Mouse (Mus musculus) mature B cell (primary cell): ENCODE results near the gene Gm5485.

Experiments used
- in situ Hi-C: fragments of 300-500 bp; cut with MboI; formaldehyde crosslinking; loops from 2 replicates; pipeline ENCODE4 v1.14.3; 2019

The Gm5485 gene

DNA sequence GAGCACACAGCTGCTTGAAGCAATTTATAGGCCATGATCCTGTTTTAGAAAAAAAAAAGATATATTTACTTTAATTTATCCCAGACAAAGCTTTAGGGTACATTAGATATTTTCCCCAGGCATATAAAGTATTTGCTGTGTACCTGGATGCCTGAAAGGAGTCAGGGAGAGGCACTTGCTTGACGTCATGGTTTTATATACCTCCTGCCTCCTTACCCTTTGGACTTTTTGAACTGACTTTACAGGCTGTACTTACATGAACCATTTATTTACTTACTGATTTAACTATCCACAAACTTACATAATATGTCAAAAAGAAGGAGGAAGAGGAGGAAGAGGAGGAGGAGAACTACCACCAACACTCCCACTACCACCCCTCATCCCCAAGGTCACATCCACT is at the start of gene Gm5485:
Gene Gm5485, minus strand, starts transcription at position 171 of the 400 bp plus-strand sequence.
- in situ Hi-C loops, result no loop called here

- in situ Hi-C loops, result no loop called here
Observed at GRCm38 (mm10) chr16:48453264-48453663, 41.0 kb upstream of the Gm5485 start.

DNA sequence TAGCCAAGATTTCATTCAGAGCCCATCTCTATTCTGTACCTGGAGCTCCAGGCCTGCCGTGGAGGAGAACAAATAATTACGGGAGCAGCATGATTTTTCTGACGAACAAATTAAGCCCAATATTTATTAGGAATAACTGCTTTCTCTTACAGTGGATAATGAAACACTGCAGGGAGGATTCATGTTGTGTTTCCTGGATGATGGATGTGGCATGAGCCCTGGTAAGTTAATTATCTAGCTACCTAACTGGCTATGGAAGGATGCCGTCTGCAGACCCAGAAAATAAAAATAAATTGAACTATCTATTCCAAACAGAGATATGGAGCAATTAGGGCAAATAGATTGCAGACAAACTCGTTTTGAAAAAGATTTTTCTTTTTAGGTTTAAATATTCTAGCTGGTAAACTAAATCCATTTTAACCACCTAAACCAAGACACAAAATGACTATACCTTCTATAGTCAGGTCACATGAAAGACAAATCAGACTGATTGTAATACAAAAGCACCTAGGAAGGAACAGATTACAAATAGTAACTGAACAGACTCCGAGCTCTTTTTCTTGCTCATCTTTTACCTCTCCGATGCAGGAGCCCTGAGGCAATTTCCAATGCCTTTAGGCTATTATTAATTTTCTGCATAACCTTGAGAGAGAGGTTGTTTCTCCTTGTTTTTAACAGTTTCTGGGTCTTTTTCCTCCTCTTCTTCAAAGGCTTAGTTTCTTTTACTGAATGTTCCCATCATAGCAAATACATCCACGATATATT is 34.1 kb upstream of the Gm5485 start:
- in situ Hi-C loops, result no loop called here

DNA sequence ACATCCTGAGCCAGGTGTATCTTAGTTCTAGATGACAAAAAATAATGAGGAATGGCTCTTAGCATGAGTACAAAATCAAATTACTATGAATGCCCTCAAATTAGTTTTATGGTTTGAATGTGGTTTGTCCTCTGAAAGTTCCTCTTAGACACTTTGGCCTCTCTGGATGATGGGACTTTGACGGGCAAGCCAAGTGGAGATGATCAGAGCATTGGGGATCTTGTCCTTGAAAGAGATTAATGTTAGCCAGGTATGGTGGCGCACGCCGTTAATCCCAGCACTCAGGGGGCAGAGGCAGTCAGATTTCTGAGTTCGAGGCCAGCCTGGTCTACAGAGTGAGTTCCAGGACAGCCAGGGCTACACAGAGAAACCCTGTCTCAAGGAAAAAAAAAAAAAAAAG is 32.4 kb upstream of the Gm5485 start:
- in situ Hi-C loops, result no loop called here

DNA sequence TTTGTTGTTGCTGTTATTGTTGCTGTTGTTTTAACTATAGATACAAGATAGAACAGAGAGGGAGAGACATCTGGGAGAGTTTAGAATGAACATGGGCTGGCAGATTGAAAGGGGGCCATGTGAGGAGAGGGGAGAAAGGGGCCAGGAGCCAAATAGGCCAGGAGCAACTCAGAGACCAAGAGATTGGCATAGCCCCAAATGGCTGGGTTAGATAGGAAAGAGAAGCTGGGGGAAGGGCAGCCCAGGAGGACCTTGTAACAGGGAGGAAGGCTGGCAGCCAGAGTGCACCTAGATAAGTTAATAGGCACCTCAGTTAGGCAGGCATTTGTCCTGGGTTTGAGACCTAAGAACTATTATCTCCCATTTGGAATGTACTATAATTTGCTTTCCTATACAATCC is 25.3 kb upstream of the Gm5485 start:
- in situ Hi-C loops, result no loop called here

GRCm38 (mm10) chr16:48435454-48435853 is 23.2 kb upstream of the Gm5485 start:
- in situ Hi-C loops, result no loop called here

DNA sequence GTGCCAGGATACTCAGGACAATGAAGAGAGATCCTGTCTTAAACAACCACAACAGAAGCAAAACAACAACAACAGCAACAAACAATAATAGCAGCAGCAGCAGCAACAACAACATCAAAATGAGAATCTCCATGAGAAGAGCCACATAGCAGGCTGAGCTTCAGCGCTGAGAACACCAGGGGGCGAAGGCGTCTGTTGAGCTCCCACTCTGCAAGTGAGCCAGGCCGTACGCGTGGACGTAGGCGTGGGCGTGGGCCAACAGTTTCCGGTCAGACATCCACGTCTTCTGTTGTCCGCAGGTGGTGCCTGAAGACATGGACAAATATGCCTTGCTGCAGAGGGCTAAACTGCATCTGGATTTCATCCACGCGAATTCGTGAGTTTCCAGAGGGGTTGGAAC is 18.8 kb upstream of the Gm5485 start, which contains the start of gene Morc1:
Gene Morc1, plus strand, starts transcription at position 211 of the 400 bp plus-strand sequence.
- in situ Hi-C loops, result no loop called here

DNA sequence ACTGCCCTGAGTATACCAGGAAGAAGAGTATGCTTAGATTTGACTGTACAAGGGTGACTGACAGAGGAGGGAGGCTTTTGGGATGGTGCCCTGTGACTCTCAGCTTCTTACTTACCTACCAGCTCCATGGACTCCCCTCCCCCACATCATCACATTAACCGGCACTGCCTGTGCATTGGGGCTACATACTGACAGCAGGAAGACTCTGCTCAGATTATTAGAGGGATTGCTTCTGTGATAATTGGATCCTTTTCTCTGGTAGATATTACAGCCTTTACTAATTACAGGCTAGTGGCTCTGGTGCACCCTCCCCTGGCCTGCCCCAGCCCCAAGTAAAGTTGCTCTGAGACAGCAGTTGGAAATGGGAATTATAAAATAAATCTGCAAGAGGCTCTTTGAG is 17.2 kb upstream of the Gm5485 start:
- in situ Hi-C loops, result no loop called here

DNA sequence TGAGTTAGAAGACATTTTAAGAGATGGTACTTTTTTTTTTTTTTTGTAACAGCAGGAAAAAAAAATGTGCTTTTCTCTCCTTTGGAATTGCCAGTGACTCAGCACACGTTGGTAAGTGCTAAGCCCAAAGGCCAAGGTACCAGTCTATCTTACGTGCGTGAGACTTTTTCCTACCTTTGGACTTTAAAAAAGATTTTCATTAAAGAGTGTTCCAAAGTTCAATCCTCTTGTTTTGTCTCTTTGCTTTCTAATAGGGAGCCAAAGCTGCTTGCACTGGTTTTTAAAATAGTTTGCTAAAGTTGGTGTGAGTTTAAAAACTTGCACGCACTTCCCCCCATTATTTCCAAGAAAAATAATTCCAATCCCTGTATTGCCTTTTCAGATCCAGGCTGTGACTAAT is 11.9 kb upstream of the Gm5485 start:
- in situ Hi-C loops, result no loop called here

- in situ Hi-C loops, result no loop called here
Observed at GRCm38 (mm10) chr16:48422501-48422900, 10.3 kb upstream of the Gm5485 start.

DNA sequence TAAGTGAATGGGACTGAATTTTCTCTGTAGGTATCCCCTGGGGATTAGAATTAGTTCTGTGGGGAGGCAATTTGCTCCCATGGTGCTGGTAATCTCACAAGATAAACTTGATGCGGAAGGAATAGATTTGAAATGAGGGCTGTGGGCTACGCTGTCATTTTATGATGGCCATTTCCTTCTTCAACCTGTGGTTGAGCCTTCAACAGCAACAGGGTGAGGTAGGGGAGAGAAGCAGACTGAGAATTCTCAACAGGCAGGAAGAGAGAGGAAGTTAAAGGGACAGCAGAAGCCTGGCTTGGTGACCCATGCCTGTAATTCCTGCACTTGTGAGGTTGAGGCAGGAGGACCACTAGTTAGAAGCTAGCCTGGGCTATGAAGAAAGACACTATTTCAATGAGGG is 6.8 kb upstream of the Gm5485 start:
- in situ Hi-C loops, result no loop called here

GRCm38 (mm10) chr16:48418557-48418956 is 6.3 kb upstream of the Gm5485 start:
- in situ Hi-C loops, result no loop called here

GRCm38 (mm10) chr16:48410125-48410524 is 2.1 kb downstream of the Gm5485 start:
- in situ Hi-C loops, result no loop called here

DNA sequence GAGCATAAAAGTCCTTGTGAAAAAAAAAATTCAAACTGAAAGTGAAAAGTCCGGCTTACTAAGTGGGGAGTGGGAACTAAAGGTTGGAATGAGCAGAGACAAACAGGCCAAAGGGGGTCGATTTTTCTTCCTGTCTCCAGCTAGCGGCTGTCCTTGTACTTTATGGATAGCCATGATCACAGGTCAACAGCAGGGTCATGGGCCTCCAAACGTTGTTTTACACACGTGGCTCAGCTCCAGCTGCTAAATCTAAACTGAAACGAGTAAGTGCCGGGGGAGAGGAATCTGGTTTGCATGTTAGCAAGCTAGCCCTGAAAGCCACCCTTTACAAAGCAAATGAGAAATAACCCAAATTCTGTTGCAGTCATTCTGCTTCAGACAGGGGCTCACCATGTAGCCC is 2.6 kb downstream of the Gm5485 start:
- in situ Hi-C loops, result no loop called here

DNA sequence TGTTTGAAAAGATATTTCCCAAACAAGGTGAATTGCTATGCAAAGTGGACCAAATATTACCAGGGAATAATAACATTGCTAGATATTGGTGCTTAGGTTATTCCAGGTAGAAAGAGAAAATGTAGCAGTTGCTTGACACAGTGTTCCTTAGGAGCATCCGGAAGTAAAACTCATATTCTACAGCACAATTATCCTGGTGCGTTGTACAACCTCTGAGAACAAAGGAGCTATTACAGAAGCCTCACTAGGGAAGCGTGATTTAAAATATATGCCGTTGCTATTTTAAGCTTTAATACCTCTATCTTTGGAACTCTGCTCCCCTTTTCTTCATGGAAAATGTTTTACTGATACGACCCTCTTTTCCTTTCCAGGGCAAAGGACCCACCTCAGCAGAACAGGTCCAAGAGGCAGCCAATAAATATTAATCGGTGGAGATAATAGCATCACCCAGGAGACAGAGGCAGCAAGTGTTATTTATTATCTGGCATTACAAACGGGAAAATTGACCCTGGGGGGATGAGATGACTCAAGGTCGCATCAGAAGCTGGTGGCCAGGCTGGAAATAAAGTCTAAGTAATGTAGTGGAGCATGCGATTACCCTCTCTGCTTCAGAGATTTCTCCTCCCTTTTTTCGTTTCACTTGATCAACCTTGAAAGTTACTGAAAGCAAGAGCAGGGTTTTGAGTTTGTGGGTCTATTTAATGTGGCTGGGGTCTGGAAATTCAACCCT is 6.4 kb downstream of the Gm5485 start:
- in situ Hi-C loops, result no loop called here

GRCm38 (mm10) chr16:48404009-48404408 is 8.2 kb downstream of the Gm5485 start:
- in situ Hi-C loops, result no loop called here

DNA sequence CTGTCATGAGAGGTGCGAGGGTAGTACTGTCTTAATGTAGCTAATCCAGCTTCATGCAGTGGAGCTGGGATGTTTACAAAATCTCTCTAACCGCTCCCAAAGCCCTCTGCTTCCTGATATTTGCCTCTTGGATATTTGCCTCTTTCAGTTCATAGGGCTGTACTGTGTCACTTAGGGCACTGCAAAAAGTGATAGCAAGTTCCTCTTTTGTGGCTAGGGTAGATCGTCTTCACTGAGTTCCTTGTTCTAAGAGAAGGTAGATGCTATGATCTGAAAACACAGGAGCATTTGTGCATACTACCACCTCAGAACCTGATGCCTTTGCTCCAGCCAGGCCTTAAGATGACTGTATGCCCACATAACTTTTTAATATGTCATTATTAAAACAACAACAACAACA is 8.8 kb downstream of the Gm5485 start:
- in situ Hi-C loops, result no loop called here

DNA sequence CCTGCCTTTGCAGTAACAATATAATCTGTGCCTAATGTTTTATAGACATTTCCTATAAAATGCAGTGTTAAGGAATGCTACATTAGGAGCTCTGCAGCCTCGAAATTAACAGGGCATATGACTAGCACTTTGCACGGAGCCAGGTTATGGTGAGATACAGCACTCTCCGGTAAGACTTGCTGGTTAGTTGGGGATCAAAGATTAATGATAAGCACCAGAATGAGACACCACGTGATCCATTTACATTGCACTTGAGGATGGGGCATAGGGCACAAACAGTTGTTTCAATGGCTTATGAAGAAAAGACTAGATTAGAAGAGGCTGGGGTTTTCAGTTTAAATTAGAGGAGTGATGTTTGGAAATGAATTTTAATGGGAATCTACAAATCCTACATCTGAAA is 9.3 kb downstream of the Gm5485 start:
- in situ Hi-C loops, result no loop called here

DNA sequence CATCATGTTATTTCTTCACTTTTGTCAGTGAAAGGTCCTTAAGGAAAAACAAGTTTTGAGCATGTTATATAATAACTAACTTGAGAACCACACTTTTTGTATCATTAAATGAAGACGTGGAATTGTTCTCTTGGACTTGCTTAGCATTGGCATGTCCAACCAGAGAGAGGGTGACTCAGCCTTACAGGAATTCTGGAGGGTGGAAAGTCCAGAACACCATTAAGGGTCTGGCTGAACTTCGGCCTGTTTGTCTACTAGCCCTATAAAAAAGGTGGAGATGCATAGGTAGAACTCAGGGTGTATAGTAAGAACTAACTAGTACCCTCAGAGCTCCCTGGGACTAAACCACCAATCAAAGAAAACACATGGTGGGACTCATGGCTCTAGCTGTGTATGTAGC is 16.9 kb downstream of the Gm5485 start:
- in situ Hi-C loops, result no loop called here

DNA sequence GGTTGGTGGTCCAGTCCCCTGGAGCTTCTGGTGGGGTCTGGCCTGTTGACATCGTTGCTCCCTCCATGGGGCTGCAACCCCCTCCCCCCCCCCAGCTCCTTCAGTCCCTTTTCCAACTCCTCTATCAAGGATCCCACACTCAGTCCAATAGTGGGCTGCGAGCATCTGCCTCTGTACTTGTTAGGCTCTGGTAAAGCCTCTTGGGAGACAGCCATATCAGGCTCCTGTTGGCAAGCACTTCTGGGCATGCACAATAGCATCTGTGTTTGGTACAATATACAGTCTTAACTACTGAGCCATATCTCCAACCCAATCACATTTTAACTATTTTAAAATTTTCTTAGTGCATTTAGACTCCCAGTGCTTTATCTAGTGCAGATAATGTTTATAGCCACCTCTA is 25.2 kb downstream of the Gm5485 start:
- in situ Hi-C loops, result no loop called here

- in situ Hi-C loops, result no loop called here
Observed at GRCm38 (mm10) chr16:48383582-48384257, 28.5 kb downstream of the Gm5485 start.

DNA sequence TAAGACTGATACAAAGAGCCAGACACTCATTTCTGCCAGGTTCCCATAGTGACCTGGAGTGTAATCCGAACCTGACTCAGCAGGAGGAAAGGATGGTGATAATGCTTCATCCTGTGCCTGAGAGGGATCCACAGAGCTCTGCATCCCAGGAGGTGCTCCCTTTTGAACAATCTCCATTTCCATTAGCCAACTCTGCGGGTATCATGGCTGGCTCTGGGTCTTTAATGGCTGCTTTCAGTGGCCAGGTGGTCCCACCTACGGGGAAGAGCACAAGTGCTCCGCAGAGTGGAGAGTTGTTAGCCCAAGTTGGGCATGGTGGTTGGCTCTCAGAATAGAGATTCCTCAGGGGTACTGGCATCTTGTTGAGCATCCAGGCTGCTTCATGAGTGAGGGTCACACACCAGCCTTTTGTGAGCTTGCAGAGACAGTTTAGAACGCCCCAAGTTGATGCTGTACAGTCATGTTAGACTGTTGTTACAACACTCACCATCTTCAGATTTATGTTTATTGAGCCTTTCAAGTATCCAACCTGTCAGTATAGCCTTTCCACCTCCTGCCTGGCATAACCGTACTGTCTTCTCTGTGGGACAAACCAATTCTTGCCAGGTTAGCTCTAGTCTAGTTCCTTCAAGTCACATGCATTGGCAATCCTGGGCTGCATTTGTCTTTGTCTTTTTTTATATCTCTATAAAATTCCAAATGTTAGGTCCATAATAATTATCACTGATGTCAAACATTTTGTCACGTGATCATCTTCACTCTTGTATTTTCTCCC is 38.3 kb downstream of the Gm5485 start:
- in situ Hi-C loops, result no loop called here
